Mouse (Mus musculus) midbrain, embryonic 12.5 days (tissue): ENCODE data around the gene Scg5. TPM values are rescaled to one million over a fixed set of nuclear protein-coding genes. Genes with fewer than 3 reads are reported as not detected.

ENCODE experiments used
- polyA plus RNA-seq: library from polyadenylated mRNA; unstranded; fragments of >200 nt; fragmentation: Nextera tagmentation; extraction: Ambion mirVana; gene quantifications from 2 replicates; pipeline ENCODE4 v1.2.1, GENCODE M21; 2016

Scg5 gene
- polyA plus RNA-seq, 1 experiment from 2014 or later, result 91.9 TPM

Other genes with a start within 250 kb of the Scg5 start
- gene Grem1, start 70.5 kb downstream of the Scg5 start, polyA plus RNA-seq, result 0.31 and 0.47 TPM in 2 replicates
- 53.4 and 58.2 TPM in 2 replicates for gene Arhgap11a, start 19.5 kb upstream of the Scg5 start, polyA plus RNA-seq
- 2.2 and 2.3 TPM in 2 replicates for gene Gjd2, start 184.5 kb upstream of the Scg5 start, polyA plus RNA-seq
- gene Actc1, start 224.4 kb upstream of the Scg5 start, polyA plus RNA-seq, result 4.3 and 4.6 TPM in 2 replicates